Mouse (Mus musculus) kidney, postnatal 0 days (tissue): ENCODE measurements around the gene Dgki. TPM values are rescaled to one million over a fixed set of nuclear protein-coding genes. Genes with fewer than 3 reads are reported as not detected.

Source experiments
- ATAC-seq: fragments of 200-750 bp; cut with Nextera tagmentation; replicated peaks from 2 replicates; pipeline ENCODE4 v1.8.0; 2017; ENCODE audit warnings: low read depth, moderate number of reproducible peaks, moderate TSS enrichment, moderate library complexity; ENCODE audit not compliant: low FRiP score
- DNase-seq: peaks from one replicate; pipeline ENCODE4 v3.0.0-alpha.2; 2016; ENCODE audit warnings: low spot score
- H3K27ac ChIP-seq: fragments of 300-500 bp; sonication (generic); 2 replicates; pipeline ENCODE4 v1.5.1; 2014; ENCODE audit warnings: mild to moderate bottlenecking
- H3K27me3 ChIP-seq: fragments of 300-500 bp; sonication (generic); 2 replicates; pipeline ENCODE4 v1.6.1; 2014; ENCODE audit warnings: low read length, mixed read lengths; ENCODE audit not compliant: insufficient read depth
- H3K36me3 ChIP-seq: fragments of 300-500 bp; sonication (generic); 2 replicates; pipeline ENCODE4 v1.6.1; 2014; ENCODE audit warnings: low read length, mixed read lengths; ENCODE audit not compliant: insufficient read depth
- H3K4me1 ChIP-seq: fragments of 300-500 bp; sonication (generic); replicated peaks from 2 replicates; pipeline ENCODE4 v1.6.1; 2014; ENCODE audit warnings: antibody characterized with exemption, low read length, mixed read lengths; ENCODE audit not compliant: insufficient read depth
- H3K4me2 ChIP-seq: fragments of 300-500 bp; sonication (generic); 2 replicates; pipeline ENCODE4 v1.6.1; 2014; ENCODE audit warnings: mild to moderate bottlenecking, low read length, moderate library complexity, mixed read lengths
- H3K4me3 ChIP-seq: fragments of 300-500 bp; sonication (generic); replicated peaks from 2 replicates; pipeline ENCODE4 v1.5.1; 2014; ENCODE audit warnings: low read depth, low read length
- H3K9ac ChIP-seq: fragments of 300-500 bp; sonication (generic); 2 replicates; pipeline ENCODE4 v1.6.1; 2014; ENCODE audit warnings: low read depth, low read length
- H3K9me3 ChIP-seq: fragments of 300-500 bp; sonication (generic); replicated peaks from 2 replicates; pipeline ENCODE4 v1.6.1; 2016; ENCODE audit warnings: low read length, inconsistent platforms, mixed read lengths
- CTCF ChIP-seq: IDR thresholded peaks from 2 replicates; pipeline ENCODE4 v1.5.1; 2016; ENCODE audit warnings: antibody characterized with exemption, low read depth, mild to moderate bottlenecking, moderate library complexity
- WGBS: fragments of 180-500 bp; shearing (Covaris S2); extraction: QIAGEN DNeasy Blood & Tissue Kit; methylation state at CpG from one replicate; pipeline ENCODE4 v1.1.7; 2014; 5-methylcytosine and 5-hydroxymethylcytosine counted together
- polyA plus RNA-seq: library from polyadenylated mRNA; unstranded; fragments of >200 nt; fragmentation: Nextera tagmentation; extraction: Ambion mirVana; gene quantifications from 2 replicates; pipeline ENCODE4 v1.2.1, GENCODE M21; 2015

The Dgki gene
- polyA plus RNA-seq, 1 experiment from 2014 or later = 0.76 TPM

DNA sequence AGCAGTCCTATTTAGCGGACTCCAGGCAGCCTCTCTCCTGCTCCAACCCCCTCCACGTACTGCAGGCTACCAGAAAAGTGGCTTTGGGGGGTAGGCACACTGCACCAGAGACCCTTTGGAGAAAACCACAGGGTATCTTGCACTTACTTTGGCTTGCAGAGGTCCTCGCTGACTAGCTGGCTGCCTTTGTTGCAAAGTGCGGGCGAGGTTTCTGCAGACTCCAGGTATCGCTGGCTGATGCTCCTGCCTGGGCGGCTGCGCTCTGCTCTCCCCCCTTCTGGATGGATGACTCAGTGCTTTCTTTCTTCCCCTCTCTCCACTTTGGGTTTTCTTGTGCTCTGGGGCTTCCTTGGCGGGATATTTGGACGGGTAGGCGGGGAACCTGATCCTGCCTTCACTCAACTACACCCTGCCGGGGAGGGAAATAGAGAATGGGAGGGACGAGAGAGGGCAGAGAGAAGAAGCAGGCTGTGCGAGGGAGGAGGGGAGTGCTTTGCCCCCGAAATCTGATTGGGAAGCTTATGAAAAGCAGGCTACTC, 490.2 kb downstream of the Dgki start, which contains the start of gene Ptn:
Gene Ptn, minus strand, starts transcription at position 474 of the 539 bp plus-strand sequence.
- ATAC-seq (peak; percentile 55), DNase-seq (peak; percentile 90)
- H3K27me3 ChIP-seq = no peaks in the 10 kb centered on the region
- no peaks in the 10 kb centered on the region for H3K36me3 ChIP-seq
- H3K9me3 ChIP-seq = no peaks in the 10 kb centered on the region
- WGBS = under 1% methylated on average over 15 of the region's 15 CpGs
- no peak for TF ChIP-seq CTCF
- peak within 1 kb of the TSS; percentile 84 for H3K27ac ChIP-seq
- H3K4me2 ChIP-seq = peak within 1 kb of the TSS; percentile 67
- H3K9ac ChIP-seq = peak within 1 kb of the TSS; percentile 56
- peak within 1 kb of the TSS; percentile 53 for H3K4me3 ChIP-seq
- H3K4me1 ChIP-seq = no peaks in the 10 kb centered on the region

- Histone ChIP-seq H3K9me3 (no peaks in the 10 kb centered on the region), H3K4me2 (peak overlapping the region; percentile 67), H3K9ac (peak overlapping the region; percentile 56), H3K27ac (peak overlapping the region; percentile 84), H3K4me1 (no peaks in the 10 kb centered on the region), H3K4me3 (peak overlapping the region; percentile 53), H3K36me3 (no peaks in the 10 kb centered on the region), H3K27me3 (no peaks in the 10 kb centered on the region)
- 7% methylated on average over 7 of the region's 7 CpGs for WGBS
- peak; percentile 88 for ATAC-seq
- DNase-seq = peak; percentile 72
- TF ChIP-seq CTCF = no peak
Measured at GRCm38 (mm10) chr6:36809311-36809726, 490.7 kb downstream of the Dgki start.

- WGBS = 24% methylated on average over 7 of the region's 7 CpGs
- Histone ChIP-seq H3K27ac (no peak overlapping the region; the same call in 1 of the 2 replicates), H3K9ac (peak overlapping the region; percentile 56; the same call in 1 of the 2 replicates), H3K9me3 (no peaks in the 10 kb centered on the region), H3K4me2 (peak overlapping the region; percentile 67), H3K27me3 (no peaks in the 10 kb centered on the region), H3K4me1 (no peaks in the 10 kb centered on the region), H3K4me3 (peak overlapping the region; percentile 53), H3K36me3 (no peaks in the 10 kb centered on the region)
- DNase-seq (no peak), ATAC-seq (no peak)
- no peak for TF ChIP-seq CTCF
Measured at GRCm38 (mm10) chr6:36808306-36809058, 491.5 kb downstream of the Dgki start.

- H3K9ac ChIP-seq = no peak overlapping the region
- H3K27ac ChIP-seq = no peak overlapping the region
- 85% methylated on average over 6 of the region's 6 CpGs for WGBS
- DNase-seq (no peak), ATAC-seq (no peak)
- H3K27me3 ChIP-seq = no peaks in the 10 kb centered on the region
- H3K4me3 ChIP-seq = no peak overlapping the region
- no peak for TF ChIP-seq CTCF
- H3K36me3 ChIP-seq = no peaks in the 10 kb centered on the region
- H3K4me2 ChIP-seq = 0 out of 2 replicates have a peak overlapping the region, but pooled peaks have one; percentile 9
- H3K9me3 ChIP-seq = no peaks in the 10 kb centered on the region
- no peaks in the 10 kb centered on the region for H3K4me1 ChIP-seq
Measured at GRCm38 (mm10) chr6:36806906-36807305, 493.1 kb downstream of the Dgki start.

GRCm38 (mm10) chr6:36800309-36800946, 499.6 kb downstream of the Dgki start:
- Histone ChIP-seq H3K36me3 (no peaks in the 10 kb centered on the region), H3K27ac (no peak overlapping the region), H3K9me3 (no peaks in the 10 kb centered on the region), H3K4me2 (no peak overlapping the region), H3K4me3 (no peak overlapping the region), H3K4me1 (no peaks in the 10 kb centered on the region), H3K9ac (no peak overlapping the region), H3K27me3 (no peaks in the 10 kb centered on the region)
- ATAC-seq = no peak
- TF ChIP-seq CTCF = no peak
- WGBS = 84% methylated on average over 5 of the region's 5 CpGs
- no peak for DNase-seq

GRCm38 (mm10) chr6:36797066-36797655, 502.8 kb downstream of the Dgki start:
- Histone ChIP-seq H3K4me3 (no peak overlapping the region), H3K27me3 (no peaks in the 10 kb centered on the region), H3K4me2 (no peak overlapping the region), H3K4me1 (no peaks in the 10 kb centered on the region), H3K36me3 (no peaks in the 10 kb centered on the region), H3K27ac (no peak overlapping the region), H3K9ac (no peak overlapping the region), H3K9me3 (no peaks in the 10 kb centered on the region)
- 47% methylated on average over 3 of the region's 3 CpGs for WGBS
- DNase-seq = no peak
- no peak for TF ChIP-seq CTCF
- no peak for ATAC-seq

Other genes starting within 250 kb of the Dgki start
- 20.8 and 23.3 TPM in 2 replicates for gene Creb3l2, start 142.0 kb upstream of the Dgki start, polyA plus RNA-seq
- gene Akr1d1, start 230.0 kb upstream of the Dgki start, polyA plus RNA-seq = 1.6 TPM in 2 replicates